Mouse (Mus musculus): Measurements from ENCODE around the gene Trabd2b.

Gene Trabd2b

DNA sequence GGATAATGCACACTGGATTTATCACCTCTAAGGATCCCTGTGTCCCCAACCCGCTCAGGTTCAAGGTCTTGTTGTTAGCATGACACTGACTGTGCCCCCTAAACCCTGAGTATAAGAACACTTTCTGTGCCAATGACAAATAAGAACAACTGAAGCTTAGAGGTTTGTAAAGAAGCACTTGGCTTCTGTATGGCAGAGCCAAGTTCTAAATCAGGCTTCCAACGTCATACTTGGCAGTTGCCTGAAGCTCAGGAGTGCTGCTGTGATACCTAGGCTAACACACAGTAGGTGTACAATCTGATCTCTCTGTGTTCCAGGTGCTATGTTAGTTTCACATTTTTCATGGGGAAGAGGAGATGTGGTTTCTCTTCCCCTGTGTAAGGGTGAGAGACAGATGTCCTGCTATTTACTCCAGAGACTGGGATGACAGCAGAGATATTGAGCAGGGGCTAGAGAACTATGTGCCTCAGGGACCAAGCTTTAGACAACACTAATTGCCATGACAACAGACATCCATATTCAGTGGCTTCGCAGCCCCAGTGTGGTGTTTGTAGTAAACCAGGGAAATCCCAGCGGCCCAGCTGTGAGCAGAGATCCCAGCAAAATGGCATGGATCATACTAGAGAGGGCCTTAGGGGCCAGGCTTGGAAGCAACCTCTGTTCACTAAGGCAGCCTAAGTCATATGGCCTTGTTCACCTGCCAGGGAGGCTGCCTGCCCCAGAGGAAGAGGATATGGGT, 89.3 kb downstream of the Trabd2b start:
- DNase-seq = no peak

DNA sequence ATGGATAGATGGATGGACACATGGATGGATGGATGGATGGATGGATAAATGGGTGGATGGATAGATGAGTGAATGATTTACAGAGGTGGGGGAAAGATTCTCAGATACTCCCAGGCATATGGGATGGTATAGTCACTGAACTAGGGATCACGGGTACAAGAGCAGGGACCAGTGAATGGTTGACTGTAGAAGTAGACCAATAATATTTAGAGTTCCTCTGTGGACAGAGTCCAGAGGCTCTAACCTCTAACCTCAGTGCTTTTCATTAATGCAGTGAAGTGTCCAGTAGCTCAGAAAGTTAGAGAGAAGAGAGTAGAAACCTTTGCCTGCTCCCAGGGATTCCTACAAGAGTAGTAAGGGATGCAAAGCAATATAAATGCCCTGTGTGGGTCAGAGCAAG, 93.1 kb downstream of the Trabd2b start:
- DNase-seq = peak; percentile 26 to 44

- DNase-seq = peak; percentile 46 to 61
Observed at GRCm38 (mm10) chr4:114500317-114500716, 93.8 kb downstream of the Trabd2b start.

GRCm38 (mm10) chr4:114501048-114501447, 94.5 kb downstream of the Trabd2b start:
- no peak for DNase-seq

GRCm38 (mm10) chr4:114501611-114502010, 95.1 kb downstream of the Trabd2b start:
- no peak for DNase-seq

GRCm38 (mm10) chr4:114504227-114505041, 97.9 kb downstream of the Trabd2b start:
- DNase-seq = peak; percentile 44

- no peak for DNase-seq
Observed at GRCm38 (mm10) chr4:114509601-114510000, 103.1 kb downstream of the Trabd2b start.

DNA sequence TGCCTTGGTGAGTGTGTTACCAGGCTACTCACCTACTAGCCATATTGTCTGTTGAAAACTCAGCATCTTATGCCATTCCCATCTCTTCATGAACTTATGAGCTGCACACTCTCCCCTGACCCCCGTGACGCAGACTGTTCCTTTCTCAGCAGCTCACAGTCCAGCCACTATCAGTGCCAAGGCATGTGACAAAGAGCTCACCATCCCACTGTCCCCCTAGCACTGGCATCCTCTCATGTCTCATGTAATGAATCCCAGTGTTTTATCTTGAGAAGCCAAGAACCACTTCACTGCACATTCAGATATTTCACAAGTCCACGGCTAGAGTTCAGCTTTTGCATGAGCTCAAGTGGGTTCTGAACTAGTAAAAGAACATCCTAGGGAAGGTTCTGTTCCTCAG, 105.1 kb downstream of the Trabd2b start:
- DNase-seq = peak in 1 of 2 experiments; percentile 28

- DNase-seq = no peak
Observed at GRCm38 (mm10) chr4:114513149-114513548, 106.6 kb downstream of the Trabd2b start.

GRCm38 (mm10) chr4:114515330-114515771, 108.8 kb downstream of the Trabd2b start:
- DNase-seq = no peak

DNA sequence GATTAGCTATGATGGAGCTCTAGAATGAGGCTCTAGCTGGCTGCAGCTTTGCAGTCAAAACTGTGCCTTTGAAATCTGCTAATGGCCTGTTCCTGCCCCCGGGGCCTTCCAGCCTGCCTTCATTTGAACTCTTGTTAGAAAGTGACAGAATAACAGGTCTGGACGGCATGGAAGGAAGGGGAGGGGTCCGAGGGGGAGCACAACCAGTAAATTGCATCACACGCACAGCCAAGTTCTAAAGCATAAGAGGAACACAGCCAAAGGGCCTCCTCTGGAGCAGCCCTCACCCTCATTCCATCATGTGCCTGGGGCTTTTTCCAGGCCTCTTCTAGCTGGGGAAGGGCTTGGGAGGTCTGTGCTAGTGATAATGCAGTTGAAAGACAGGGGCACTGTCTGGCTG, 110.1 kb downstream of the Trabd2b start:
- peak in 1 of 2 experiments; percentile 39 for DNase-seq

- no peak for DNase-seq
Observed at GRCm38 (mm10) chr4:114518061-114518460, 111.5 kb downstream of the Trabd2b start.

- DNase-seq = no peak
Observed at GRCm38 (mm10) chr4:114518571-114518970, 112.0 kb downstream of the Trabd2b start.

DNA sequence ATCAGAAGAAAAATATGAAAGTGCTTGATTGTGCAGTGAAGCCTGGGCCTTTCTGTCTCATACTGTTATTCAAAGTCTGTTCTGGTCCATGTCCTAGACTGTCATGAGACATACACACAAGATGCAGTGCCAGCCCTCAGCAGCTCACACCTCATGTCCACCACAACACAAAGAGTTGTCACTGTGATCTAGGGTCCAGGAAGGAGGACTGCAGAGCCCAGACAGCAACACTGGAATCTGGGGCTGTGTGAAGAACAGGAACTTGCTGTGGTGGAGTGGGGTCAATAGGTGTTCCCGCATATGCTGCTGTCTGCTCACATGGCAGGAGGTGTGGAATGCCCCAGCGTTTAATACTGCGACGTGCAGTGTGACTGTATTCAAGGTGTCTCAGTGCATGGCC, 112.8 kb downstream of the Trabd2b start:
- DNase-seq = no peak

DNA sequence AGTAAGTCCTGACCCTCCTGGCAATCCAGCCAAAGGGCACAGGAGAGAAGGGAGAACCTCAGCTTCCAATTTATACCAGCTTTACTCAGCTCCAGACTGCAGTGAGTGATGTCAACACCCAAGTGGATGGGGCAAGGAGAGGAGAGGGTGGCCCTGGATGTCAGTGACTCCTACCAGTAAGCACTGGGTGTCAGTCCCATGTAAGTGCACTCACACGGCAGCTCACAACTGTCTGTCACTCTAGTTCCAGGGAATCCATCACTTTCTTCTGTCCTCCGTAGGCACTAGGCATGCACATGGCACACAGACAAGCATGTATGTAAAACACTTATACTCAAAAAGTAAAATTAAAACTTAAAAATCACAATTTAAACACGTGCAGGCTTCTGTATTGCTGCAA, 113.4 kb downstream of the Trabd2b start:
- DNase-seq = no peak

DNA sequence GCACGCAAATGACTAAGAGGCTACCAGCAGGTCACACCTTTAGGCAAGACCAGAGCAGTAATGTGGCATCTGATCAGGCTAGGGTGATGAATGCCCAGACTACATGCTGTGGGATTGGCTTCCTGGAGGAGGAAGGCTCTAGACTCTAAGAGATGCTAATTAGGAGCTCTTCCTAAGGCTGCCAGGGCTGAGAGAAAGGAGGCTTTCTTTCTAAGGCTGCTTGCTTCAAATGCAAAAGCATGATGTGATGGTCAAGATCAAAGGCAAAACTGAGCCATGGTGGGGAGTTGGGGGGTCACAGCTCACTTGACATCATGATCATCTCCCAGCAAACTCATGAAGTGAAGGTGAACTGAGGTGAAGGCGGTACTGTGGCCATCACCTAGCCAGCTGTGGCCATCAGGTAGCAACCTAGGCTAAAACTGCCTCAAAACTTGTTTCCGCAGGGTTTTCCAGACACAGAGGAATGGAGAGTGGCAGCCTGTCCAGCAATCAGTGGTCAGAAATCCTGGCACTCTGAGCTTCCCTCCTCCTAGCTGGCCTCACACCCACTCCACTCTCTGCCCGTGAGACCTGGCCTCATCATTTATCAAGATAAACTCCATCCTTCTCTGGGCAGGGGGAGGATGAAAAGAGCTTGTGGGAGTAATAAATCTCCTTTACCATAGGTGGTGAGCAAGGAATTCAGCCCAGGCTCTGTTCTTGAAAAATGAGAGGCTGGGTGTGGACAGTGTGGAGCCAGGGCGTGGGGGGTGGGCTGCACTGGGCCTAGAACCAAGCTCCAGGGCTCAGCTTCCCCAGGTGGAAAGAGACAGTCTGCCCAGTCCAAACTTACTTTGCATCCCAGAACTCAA, 117.0 kb downstream of the Trabd2b start:
- DNase-seq = no peak

GRCm38 (mm10) chr4:114531591-114531990, 125.1 kb downstream of the Trabd2b start:
- DNase-seq = no peak

- DNase-seq = no peak
Observed at GRCm38 (mm10) chr4:114533894-114534754, 127.6 kb downstream of the Trabd2b start.

- no peak for DNase-seq
Observed at GRCm38 (mm10) chr4:114537376-114537974, 131.0 kb downstream of the Trabd2b start.

DNA sequence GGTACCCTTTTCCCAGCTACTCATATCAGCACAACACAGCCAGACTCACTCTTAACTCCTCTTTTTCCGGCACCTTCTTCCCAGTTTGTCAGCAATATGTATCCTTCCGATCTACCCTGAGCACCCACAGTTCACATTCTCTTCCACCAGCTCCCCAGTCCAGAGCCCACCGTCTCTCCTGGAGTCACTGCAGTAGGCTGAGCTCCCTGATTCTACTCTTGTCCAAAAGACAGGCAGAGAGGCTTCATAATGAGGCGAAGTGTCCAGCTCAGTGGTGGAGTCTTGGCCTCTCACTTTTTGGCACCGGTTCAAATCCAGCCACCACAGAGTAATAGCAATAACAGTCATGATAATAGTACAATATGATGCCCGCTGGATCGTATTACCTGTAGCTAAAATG, 133.5 kb downstream of the Trabd2b start:
- DNase-seq = no peak

GRCm38 (mm10) chr4:114541221-114541620, 134.7 kb downstream of the Trabd2b start:
- peak in 1 of 2 experiments; percentile 22 for DNase-seq

DNA sequence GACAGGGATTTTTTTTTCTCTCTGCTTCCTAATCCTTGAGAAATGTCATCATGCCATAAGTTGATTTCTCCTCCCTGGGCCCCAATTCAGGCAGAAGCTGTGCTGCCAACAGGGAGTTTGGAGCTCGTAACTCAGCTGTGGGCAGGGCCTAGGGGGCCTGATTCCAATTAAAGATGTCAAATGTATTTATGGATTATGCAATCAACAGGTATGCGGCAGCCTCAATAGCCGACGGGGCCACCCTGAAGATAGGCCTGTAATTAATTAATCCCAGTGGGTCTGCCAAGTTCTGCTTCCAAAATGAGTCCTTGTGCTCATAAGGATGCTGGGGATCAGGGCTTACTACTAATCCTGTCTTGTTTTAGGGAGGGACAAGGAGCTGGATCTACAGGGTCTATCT, 135.6 kb downstream of the Trabd2b start:
- DNase-seq = peak in 1 of 2 experiments; percentile 24

Measured in kidney, postnatal 36 days (tissue).